Mouse (Mus musculus) lung, embryonic 14.5 days (tissue): ENCODE results near the gene Isoc2b. TPM values are rescaled to one million over a fixed set of nuclear protein-coding genes. Genes with fewer than 3 reads are reported as not detected.

Experiments used
- ATAC-seq: fragments of 200-750 bp; cut with Nextera tagmentation; 2 replicates; pipeline ENCODE4 v1.8.0; 2017; ENCODE audit warnings: mild to moderate bottlenecking, moderate TSS enrichment, moderate library complexity; ENCODE audit not compliant: insufficient read depth
- DNase-seq: peaks from one replicate; pipeline ENCODE4 v3.0.0-alpha.2; 2015
- H3K27ac ChIP-seq: fragments of 300-500 bp; sonication (generic); 2 replicates; pipeline ENCODE4 v1.5.1; 2014; ENCODE audit warnings: low read depth, mild to moderate bottlenecking, moderate library complexity
- H3K27me3 ChIP-seq: fragments of 300-500 bp; sonication (generic); 2 replicates; pipeline ENCODE4 v1.6.1; 2014; ENCODE audit warnings: low read length, control low read depth; ENCODE audit not compliant: insufficient read depth
- H3K36me3 ChIP-seq: fragments of 300-500 bp; sonication (generic); 2 replicates; pipeline ENCODE4 v1.6.1; 2014; ENCODE audit warnings: control low read depth; ENCODE audit not compliant: insufficient read depth
- H3K4me1 ChIP-seq: fragments of 300-500 bp; sonication (generic); 2 replicates; pipeline ENCODE4 v1.6.1; 2014; ENCODE audit warnings: antibody characterized with exemption, control low read depth; ENCODE audit not compliant: insufficient read depth
- H3K4me2 ChIP-seq: fragments of 300-500 bp; sonication (generic); 2 replicates; pipeline ENCODE4 v1.6.1; 2014; ENCODE audit warnings: mild to moderate bottlenecking
- H3K4me3 ChIP-seq: fragments of 300-500 bp; sonication (generic); 2 replicates; pipeline ENCODE4 v1.5.1; 2014; ENCODE audit warnings: low read depth, low read length
- H3K9ac ChIP-seq: fragments of 300-500 bp; sonication (generic); 2 replicates; pipeline ENCODE4 v1.6.1; 2014
- H3K9me3 ChIP-seq: fragments of 300-500 bp; sonication (generic); 2 replicates; pipeline ENCODE4 v1.6.1; 2016; ENCODE audit warnings: low read depth, low read length, control low read depth
- CTCF ChIP-seq: IDR thresholded peaks from 2 replicates; pipeline ENCODE4 v1.5.1; 2016; ENCODE audit warnings: antibody characterized with exemption, low read depth
- WGBS: fragments of 180-500 bp; shearing (Covaris S2); extraction: QIAGEN DNeasy Blood & Tissue Kit; methylation state at CpG from one replicate; pipeline ENCODE4 v1.1.7; 2014; 5-methylcytosine and 5-hydroxymethylcytosine counted together
- polyA plus RNA-seq: library from polyadenylated mRNA; unstranded; fragments of >200 nt; fragmentation: Nextera tagmentation; extraction: Ambion mirVana; gene quantifications from 2 replicates; pipeline ENCODE4 v1.2.1, GENCODE M21; 2014

Gene Isoc2b
- polyA plus RNA-seq, 1 experiment from 2014 or later: 5.8 TPM

DNA sequence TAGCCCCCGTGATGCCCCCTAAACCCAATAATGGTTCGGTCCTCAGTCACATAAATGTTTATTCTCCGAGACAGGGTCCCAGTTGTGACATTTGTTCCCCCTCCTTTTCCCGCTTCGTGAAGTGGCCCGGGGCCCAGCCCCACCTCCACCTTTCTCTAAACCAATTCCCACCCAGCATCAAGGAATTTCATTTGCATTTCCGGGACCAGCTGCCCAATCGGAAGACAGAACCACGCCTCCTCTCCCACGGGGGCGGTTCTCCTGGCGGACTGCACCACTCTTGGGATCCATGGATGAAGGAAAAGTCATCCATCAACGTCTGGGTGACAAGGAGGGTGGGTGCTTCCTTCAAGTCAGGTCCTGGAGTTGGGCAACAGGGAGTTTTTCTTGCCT lies 25.1 kb downstream of the Isoc2b start:
- Histone ChIP-seq H3K27me3 (peaks cover 42% of the 10 kb centered on the region), H3K36me3 (no peaks in the 10 kb centered on the region), H3K4me2 (peak overlapping the region; percentile 83), H3K4me3 (peak overlapping the region; percentile 39), H3K27ac (no peak overlapping the region), H3K9ac (no peak overlapping the region), H3K4me1 (no peaks in the 10 kb centered on the region), H3K9me3 (no peaks in the 10 kb centered on the region)
- peak; percentile 88 for DNase-seq
- no peak for TF ChIP-seq CTCF
- under 1% methylated on average over 13 of the region's 13 CpGs for WGBS
- peak; percentile 83 for ATAC-seq

DNA sequence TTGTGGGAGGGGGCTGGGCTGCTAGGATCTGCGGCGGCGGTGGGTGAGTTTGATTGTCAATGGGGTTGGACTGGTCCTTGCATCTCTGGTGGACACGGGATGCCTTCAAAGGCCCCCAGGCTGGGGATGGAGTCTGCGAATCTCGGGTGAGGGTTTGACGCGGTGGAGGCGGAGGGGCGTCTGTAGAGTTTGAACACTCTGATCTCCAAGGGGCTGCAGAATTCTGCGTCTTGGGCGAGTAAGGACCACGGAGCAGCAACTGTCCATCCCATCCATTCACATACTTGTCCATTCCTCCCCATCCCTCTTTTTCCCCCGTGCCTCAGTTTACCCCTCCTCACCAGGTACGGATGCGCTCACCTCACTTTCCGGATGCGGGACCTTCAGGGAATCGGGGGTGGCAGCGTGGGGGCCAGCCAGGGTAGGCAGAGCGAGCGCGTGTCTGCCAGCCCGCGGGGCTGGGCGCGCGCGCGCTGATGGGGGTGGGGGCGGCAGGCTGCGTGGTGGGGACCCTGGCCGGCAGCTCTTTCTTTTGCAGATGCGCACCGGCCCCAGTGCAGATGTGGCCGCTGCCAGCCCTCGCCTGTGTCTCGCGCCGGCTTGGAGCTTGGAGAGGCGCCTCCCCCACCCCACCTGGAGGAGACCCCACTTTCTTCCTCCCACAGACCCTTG lies 25.7 kb downstream of the Isoc2b start, which contains the start of gene Shisa7:
Shisa7 (minus strand) TSS at position 452 of the 672 bp plus-strand sequence.
- Histone ChIP-seq H3K4me2 (peak within 1 kb of the TSS; percentile 83), H3K4me1 (no peaks in the 10 kb centered on the region), H3K4me3 (peak within 1 kb of the TSS; percentile 39), H3K36me3 (no peaks in the 10 kb centered on the region), H3K9me3 (no peaks in the 10 kb centered on the region), H3K27ac (no peak within 1 kb of the TSS), H3K27me3 (peaks cover 42% of the 10 kb centered on the region), H3K9ac (peak within 1 kb of the TSS; percentile 26)
- DNase-seq (no peak), ATAC-seq (peak; percentile 55)
- TF ChIP-seq CTCF: no peak
- WGBS: under 1% methylated on average over 41 of the region's 41 CpGs

DNA sequence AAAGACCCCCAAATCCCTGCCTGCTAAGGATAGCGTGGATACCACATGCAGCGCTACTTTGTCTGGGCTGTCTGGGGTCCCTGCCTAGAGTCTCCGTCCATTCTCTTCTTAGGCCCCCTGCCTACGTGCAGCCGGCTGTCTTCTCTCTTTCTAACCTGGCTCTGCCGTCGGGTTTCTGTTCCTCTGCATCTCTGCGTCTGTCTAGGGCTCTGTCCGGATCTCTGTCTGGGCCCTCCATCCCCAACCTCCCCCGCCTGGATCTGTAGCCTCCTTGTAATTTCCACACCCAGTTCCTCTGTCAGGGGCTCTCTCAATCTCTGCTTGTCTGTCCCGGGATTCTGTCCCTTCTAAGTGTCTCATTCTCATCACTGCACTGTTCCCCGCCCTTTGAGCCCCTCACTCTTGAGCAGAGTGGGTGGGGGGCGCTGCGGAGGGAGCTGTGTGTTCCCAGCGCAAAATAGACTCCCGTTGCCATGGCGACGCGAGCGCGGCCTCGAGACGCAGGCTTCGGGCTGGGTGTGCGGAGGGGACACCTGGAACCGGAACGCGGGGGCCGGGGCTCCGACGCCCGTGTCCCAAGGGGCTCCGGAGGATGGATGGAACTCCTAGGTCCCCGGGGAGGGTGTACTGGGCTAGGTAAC lies 26.3 kb downstream of the Isoc2b start:
- ATAC-seq: no peak; the same call in 1 of the 2 replicates
- peak overlapping the region; percentile 83 for H3K4me2 ChIP-seq
- no peak overlapping the region for H3K27ac ChIP-seq
- H3K4me3 ChIP-seq: peak overlapping the region; percentile 39
- DNase-seq: peak; percentile 64
- no peaks in the 10 kb centered on the region for H3K4me1 ChIP-seq
- peaks cover 42% of the 10 kb centered on the region for H3K27me3 ChIP-seq
- no peaks in the 10 kb centered on the region for H3K9me3 ChIP-seq
- TF ChIP-seq CTCF: no peak
- peak overlapping the region; percentile 25; the same call in 1 of the 2 replicates for H3K9ac ChIP-seq
- WGBS: 1% methylated on average over 34 of the region's 34 CpGs
- H3K36me3 ChIP-seq: no peaks in the 10 kb centered on the region

DNA sequence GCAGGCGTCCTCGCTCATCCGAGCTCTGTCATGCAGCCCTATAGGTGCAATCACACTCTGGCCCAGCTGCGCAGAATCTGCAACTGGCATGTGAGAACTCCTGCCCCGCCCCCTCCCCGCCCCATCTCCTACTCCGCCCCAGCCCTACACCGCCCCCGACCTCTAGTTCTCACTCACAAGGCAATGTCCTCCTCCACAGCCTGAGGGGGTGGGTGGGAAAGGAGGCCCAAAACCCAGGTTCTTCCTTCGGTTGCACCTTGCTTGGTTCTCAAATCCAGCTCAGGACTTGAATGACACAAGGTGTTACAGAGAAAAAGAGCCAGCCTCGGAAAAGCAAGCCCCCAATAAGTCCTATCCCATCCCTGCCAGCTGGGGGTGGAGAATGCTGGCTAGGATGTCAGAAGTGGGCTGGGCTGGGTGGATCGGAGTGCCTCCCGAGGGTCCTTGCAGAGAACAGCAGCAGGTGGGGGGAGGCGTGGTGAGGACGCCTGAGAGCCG lies 27.4 kb downstream of the Isoc2b start:
- H3K4me1 ChIP-seq: no peaks in the 10 kb centered on the region
- H3K4me2 ChIP-seq: peak overlapping the region; percentile 25; the same call in 1 of the 2 replicates
- H3K36me3 ChIP-seq: no peaks in the 10 kb centered on the region
- 2% methylated on average over 16 of the region's 16 CpGs for WGBS
- H3K9ac ChIP-seq: no peak overlapping the region
- H3K27ac ChIP-seq: no peak overlapping the region
- DNase-seq: peak; percentile 32
- peak; percentile 53; the same call in 1 of the 2 replicates for ATAC-seq
- no peaks in the 10 kb centered on the region for H3K9me3 ChIP-seq
- 0 out of 2 replicates have a peak overlapping the region, but pooled peaks have one; percentile 39 for H3K4me3 ChIP-seq
- H3K27me3 ChIP-seq: peaks cover 42% of the 10 kb centered on the region
- no peak for TF ChIP-seq CTCF

DNA sequence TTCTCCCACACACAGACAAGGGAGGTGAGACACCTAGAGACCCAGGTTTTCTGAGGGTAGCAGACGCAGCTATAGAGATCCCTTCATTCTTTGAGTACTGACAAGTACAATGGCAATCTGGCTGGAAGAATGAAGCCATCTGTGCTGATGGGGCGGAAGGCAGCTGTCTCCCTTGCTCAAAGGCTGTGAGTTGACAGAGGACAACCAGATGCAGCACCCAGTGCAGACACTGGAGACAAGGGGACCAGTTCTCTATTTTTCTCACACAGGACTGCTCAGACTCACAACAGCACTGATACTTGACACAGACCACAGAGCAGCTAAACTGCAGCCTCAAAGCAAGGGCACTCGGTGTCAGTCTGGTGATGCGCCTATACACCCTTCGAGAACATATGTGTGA lies 28.0 kb downstream of the Isoc2b start:
- Histone ChIP-seq H3K36me3 (no peaks in the 10 kb centered on the region), H3K4me2 (no peak overlapping the region), H3K9ac (no peak overlapping the region), H3K4me3 (no peak overlapping the region), H3K9me3 (no peaks in the 10 kb centered on the region), H3K27me3 (peaks cover 42% of the 10 kb centered on the region), H3K27ac (no peak overlapping the region), H3K4me1 (no peaks in the 10 kb centered on the region)
- WGBS: 51% methylated on average over 5 of the region's 5 CpGs
- ATAC-seq (no peak), DNase-seq (no peak)
- TF ChIP-seq CTCF: no peak

DNA sequence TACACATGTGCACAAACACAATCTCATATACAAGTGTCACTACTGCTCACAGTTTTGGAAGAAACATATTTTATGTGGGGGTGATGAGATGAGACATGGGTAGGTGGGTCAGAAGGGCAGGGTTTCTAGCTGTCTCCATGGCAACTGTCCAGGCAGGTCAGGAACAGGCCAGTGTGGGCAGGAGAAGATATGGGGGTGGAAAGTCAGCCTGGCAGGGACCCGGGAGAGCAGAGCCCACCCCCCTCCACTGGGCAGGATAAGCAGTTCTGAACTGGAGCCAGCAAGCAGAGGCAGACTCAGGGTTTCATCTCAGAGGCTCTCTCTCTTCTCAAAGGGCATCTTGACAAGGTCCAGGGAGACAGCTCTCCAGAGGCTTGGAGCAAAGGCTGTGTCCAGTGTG lies 32.4 kb downstream of the Isoc2b start:
- TF ChIP-seq CTCF: no peak
- Histone ChIP-seq H3K9ac (no peak overlapping the region), H3K9me3 (no peaks in the 10 kb centered on the region), H3K4me2 (no peak overlapping the region), H3K27me3 (peaks cover 32% of the 10 kb centered on the region), H3K27ac (no peak overlapping the region), H3K36me3 (no peaks in the 10 kb centered on the region), H3K4me3 (no peak overlapping the region), H3K4me1 (no peaks in the 10 kb centered on the region)
- no peak for ATAC-seq
- no peak for DNase-seq
- WGBS: 0% methylated on average over 1 of the region's 1 CpGs

DNA sequence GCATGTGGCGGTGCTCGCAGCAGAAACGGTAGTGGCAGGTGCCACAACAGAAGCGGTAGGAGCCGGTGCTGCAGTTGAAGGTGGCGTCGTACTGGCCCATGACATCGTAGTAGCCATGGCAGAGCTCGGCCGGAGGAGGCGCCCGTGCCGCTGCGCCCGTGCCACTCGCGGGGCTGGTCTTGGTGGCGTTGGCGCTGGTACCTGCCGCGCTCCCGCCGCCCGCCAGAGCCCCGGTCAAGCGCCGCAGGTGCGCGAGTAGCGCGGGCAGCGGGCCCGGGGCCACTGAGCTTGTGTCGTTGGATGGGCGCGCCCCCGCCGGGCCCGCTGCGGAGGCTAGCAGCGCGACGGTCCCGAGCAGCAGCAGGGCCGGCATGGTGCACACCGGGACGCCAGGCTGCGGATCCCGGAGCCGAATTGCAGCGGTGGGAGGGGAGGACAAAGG lies 33.7 kb downstream of the Isoc2b start:
- Histone ChIP-seq H3K27ac (peak overlapping the region; percentile 71), H3K9ac (peak overlapping the region; percentile 52), H3K36me3 (no peaks in the 10 kb centered on the region), H3K27me3 (peaks cover 20% of the 10 kb centered on the region), H3K4me2 (peak overlapping the region; percentile 72), H3K9me3 (no peaks in the 10 kb centered on the region), H3K4me3 (peak overlapping the region; percentile 48), H3K4me1 (no peaks in the 10 kb centered on the region)
- ATAC-seq (peak; percentile 85), DNase-seq (peak; percentile 72)
- TF ChIP-seq CTCF: peak; percentile 60
- under 1% methylated on average over 51 of the region's 51 CpGs for WGBS
